Mouse (Mus musculus) limb, embryonic 14.5 days (tissue): ENCODE measurements around the gene Dcaf15. TPM values are rescaled to one million over a fixed set of nuclear protein-coding genes. Genes with fewer than 3 reads are reported as not detected.

Experiments used
- ATAC-seq: fragments of 200-750 bp; cut with Nextera tagmentation; 2 replicates; pipeline ENCODE4 v1.8.0; 2017; ENCODE audit warnings: low read depth, moderate number of reproducible peaks, moderate TSS enrichment; ENCODE audit not compliant: low FRiP score
- DNase-seq: peaks from one replicate; pipeline ENCODE4 v3.0.0-alpha.2; 2015; ENCODE audit warnings: low spot score
- H3K27ac ChIP-seq: fragments of 300-500 bp; sonication (generic); replicated peaks from 2 replicates; pipeline ENCODE4 v1.5.1; 2014; ENCODE audit warnings: low read depth, mild to moderate bottlenecking, low read length, moderate library complexity, mixed read lengths
- H3K27me3 ChIP-seq: fragments of 300-500 bp; sonication (generic); 2 replicates; pipeline ENCODE4 v1.6.1; 2014; ENCODE audit warnings: low read length, mixed read lengths; ENCODE audit not compliant: control insufficient read depth, insufficient read depth
- H3K36me3 ChIP-seq: fragments of 300-500 bp; sonication (generic); 2 replicates; pipeline ENCODE4 v1.6.1; 2014; ENCODE audit warnings: mild to moderate bottlenecking, low read length, moderate library complexity, mixed read lengths; ENCODE audit not compliant: control insufficient read depth, insufficient read depth
- H3K4me1 ChIP-seq: fragments of 300-500 bp; sonication (generic); 2 replicates; pipeline ENCODE4 v1.6.1; 2014; ENCODE audit warnings: antibody characterized with exemption, low read length, mixed read lengths; ENCODE audit not compliant: control insufficient read depth, insufficient read depth
- H3K4me2 ChIP-seq: fragments of 300-500 bp; sonication (generic); replicated peaks from 2 replicates; pipeline ENCODE4 v1.6.1; 2014; ENCODE audit warnings: low read depth, mild to moderate bottlenecking, low read length, moderate library complexity; ENCODE audit not compliant: severe bottlenecking
- H3K4me3 ChIP-seq: fragments of 300-500 bp; sonication (generic); replicated peaks from 2 replicates; pipeline ENCODE4 v1.5.1; 2014; ENCODE audit warnings: low read length
- H3K9ac ChIP-seq: fragments of 300-500 bp; sonication (generic); 2 replicates; pipeline ENCODE4 v1.6.1; 2014; ENCODE audit warnings: mild to moderate bottlenecking, low read depth, low read length, moderate library complexity; ENCODE audit not compliant: severe bottlenecking
- H3K9me3 ChIP-seq: fragments of 300-500 bp; sonication (generic); 2 replicates; pipeline ENCODE4 v1.6.1; 2016; ENCODE audit warnings: low read length; ENCODE audit not compliant: control insufficient read depth
- POLR2A ChIP-seq: fragments of 200-500 bp; IDR thresholded peaks from 2 replicates; pipeline ENCODE4 v1.8.0; 2012; ENCODE audit warnings: inconsistent platforms, mild to moderate bottlenecking, moderate library complexity, borderline replicate concordance; ENCODE audit not compliant: insufficient read depth, insufficient read length; ENCODE audit errors: extremely low read depth
- WGBS: fragments of 180-500 bp; shearing (Covaris S2); extraction: QIAGEN DNeasy Blood & Tissue Kit; methylation state at CpG from one replicate; pipeline ENCODE4 v1.1.7; 2014; 5-methylcytosine and 5-hydroxymethylcytosine counted together
- polyA plus RNA-seq, 2 experiments: library from polyadenylated mRNA; depleted of rRNA in 1 of 2; stranded (reverse) in 1 of 2; unstranded in 1 of 2; fragments of >200 nt; fragmentation: Nextera tagmentation in 1 of 2; extraction: Ambion mirVana in 1 of 2; gene quantifications; 2 replicates each; pipeline versions ENCODE4 v1.2.1 to v1.2.3; 2012 to 2014

The Dcaf15 gene
- polyA plus RNA-seq, 2 experiments, result 8.7 to 79.5 TPM

GRCm38 (mm10) chr8:84065457-84066072 lies 39.0 kb downstream of the Dcaf15 start:
- 29% methylated on average over 5 of the region's 5 CpGs for WGBS
- no peak for DNase-seq
- Histone ChIP-seq H3K9me3 (no peaks in the 10 kb centered on the region), H3K4me2 (peak overlapping the region; percentile 76), H3K4me1 (peaks cover 9% of the 10 kb centered on the region; the same call in 1 of the 2 replicates), H3K36me3 (no peaks in the 10 kb centered on the region), H3K4me3 (peak overlapping the region; percentile 99), H3K27ac (peak overlapping the region; percentile 59), H3K9ac (peak overlapping the region; percentile 61), H3K27me3 (no peaks in the 10 kb centered on the region)
- TF ChIP-seq POLR2A, result no peak
- no peak for ATAC-seq

- peaks cover 9% of the 10 kb centered on the region; the same call in 1 of the 2 replicates for H3K4me1 ChIP-seq
- H3K4me2 ChIP-seq, result peak within 1 kb of the TSS; percentile 76
- no peaks in the 10 kb centered on the region for H3K27me3 ChIP-seq
- peak within 1 kb of the TSS; percentile 59 for H3K27ac ChIP-seq
- H3K36me3 ChIP-seq, result no peaks in the 10 kb centered on the region
- H3K9me3 ChIP-seq, result no peaks in the 10 kb centered on the region
- H3K4me3 ChIP-seq, result peak within 1 kb of the TSS; percentile 99
- no peak for ATAC-seq
- peak within 1 kb of the TSS; percentile 61 for H3K9ac ChIP-seq
- 93% methylated on average over 1 of the region's 1 CpGs for WGBS
- DNase-seq, result no peak
- no peak for TF ChIP-seq POLR2A
Observed at GRCm38 (mm10) chr8:84065037-84065436, 39.5 kb downstream of the Dcaf15 start, which contains the start of gene Gm10643. TSS of gene Gm10643 (minus strand) at chr8:84065137.

DNA sequence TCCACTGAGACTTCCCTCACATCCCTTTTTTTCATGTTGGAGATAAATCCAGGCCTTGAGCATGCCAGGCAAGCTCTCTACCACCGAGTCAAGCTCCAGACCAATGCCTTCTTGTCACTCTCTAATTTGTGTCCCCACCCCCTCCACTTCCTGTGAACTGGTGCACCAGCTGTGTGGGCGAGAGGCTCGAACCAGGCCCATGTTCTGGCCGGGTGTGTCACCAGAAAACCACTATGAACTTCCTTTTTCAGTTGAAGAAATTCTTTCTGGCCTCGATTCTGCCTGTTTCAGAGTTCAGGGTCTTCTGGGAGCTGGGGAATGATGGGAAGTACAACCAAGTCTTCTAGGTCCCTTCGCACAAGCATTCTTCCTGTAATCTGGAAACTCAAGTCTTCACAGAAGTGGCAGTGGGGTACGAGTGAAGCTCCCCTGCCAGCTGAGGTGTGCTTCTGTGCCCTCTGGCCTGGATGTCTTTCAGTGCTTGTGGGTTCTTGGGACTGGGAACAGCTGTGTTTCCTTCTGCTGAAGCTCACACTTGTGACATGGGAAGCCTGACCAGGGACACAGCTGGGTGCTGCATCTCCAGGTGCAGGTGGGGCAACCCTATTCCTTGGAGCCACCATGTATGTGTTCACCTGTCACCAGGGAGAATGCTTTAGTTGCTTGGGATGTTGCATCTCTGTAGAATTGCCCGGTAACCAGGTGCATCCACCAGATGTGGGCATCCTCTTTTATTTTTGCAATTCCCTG lies 40.5 kb downstream of the Dcaf15 start:
- no peak overlapping the region for H3K4me3 ChIP-seq
- TF ChIP-seq POLR2A, result no peak
- no peak overlapping the region for H3K27ac ChIP-seq
- no peak overlapping the region for H3K9ac ChIP-seq
- H3K4me2 ChIP-seq, result no peak overlapping the region
- no peaks in the 10 kb centered on the region for H3K9me3 ChIP-seq
- no peak for DNase-seq
- no peaks in the 10 kb centered on the region for H3K36me3 ChIP-seq
- no peak for ATAC-seq
- H3K27me3 ChIP-seq, result no peaks in the 10 kb centered on the region
- H3K4me1 ChIP-seq, result peaks cover 9% of the 10 kb centered on the region; the same call in 1 of the 2 replicates
- WGBS, result 69% methylated on average over 8 of the region's 8 CpGs

DNA sequence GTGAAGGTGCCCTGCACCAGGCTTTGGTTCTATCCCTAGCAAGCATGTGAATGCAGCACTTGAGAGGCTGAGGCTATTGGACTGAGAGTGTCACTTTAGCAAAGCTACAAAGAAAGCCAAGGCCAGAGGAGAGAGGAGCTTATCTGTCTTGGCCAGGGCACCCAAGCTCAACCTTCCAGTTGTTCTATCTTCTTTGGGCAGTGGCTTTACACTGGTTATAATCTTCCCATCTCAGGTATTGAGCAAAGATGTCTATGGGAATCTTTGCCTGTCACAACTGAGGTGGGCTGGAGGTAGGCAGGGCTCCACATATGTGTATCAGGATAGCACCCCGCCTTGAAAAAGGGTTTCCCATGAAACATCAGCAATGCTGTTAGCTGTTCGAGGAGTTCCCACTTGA lies 44.3 kb downstream of the Dcaf15 start:
- no peak for DNase-seq
- no peak for TF ChIP-seq POLR2A
- H3K4me2 ChIP-seq, result no peak overlapping the region
- no peaks in the 10 kb centered on the region for H3K9me3 ChIP-seq
- H3K4me3 ChIP-seq, result no peak overlapping the region
- WGBS, result 86% methylated on average over 2 of the region's 2 CpGs
- H3K27ac ChIP-seq, result no peak overlapping the region
- no peak for ATAC-seq
- no peaks in the 10 kb centered on the region for H3K36me3 ChIP-seq
- no peaks in the 10 kb centered on the region for H3K4me1 ChIP-seq
- H3K9ac ChIP-seq, result no peak overlapping the region
- H3K27me3 ChIP-seq, result no peaks in the 10 kb centered on the region

DNA sequence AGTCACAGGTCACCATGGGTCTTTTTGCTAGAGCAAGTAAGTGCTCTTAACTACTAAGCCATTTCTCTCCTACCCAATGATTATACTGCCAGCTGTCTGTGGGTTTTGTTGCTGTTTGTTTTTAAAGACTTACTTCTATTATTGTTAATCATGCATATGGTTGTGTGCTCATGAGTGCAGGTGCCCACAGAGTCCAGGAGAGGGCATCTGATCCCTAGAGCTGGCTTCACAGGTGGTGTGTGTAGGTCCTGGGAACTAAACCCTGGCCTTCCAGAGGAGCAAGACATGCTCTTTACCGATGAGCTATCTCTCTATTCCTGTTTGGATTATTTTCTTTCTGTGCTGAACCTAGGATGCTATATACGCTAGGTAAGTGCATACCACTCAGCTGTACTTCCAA lies 45.3 kb downstream of the Dcaf15 start:
- H3K36me3 ChIP-seq, result no peaks in the 10 kb centered on the region
- H3K4me1 ChIP-seq, result no peaks in the 10 kb centered on the region
- no peak for TF ChIP-seq POLR2A
- no peak overlapping the region for H3K4me2 ChIP-seq
- H3K27me3 ChIP-seq, result no peaks in the 10 kb centered on the region
- no peak overlapping the region for H3K27ac ChIP-seq
- DNase-seq (no peak), ATAC-seq (no peak)
- WGBS, result 94% methylated on average over 2 of the region's 2 CpGs
- H3K9ac ChIP-seq, result no peak overlapping the region
- no peaks in the 10 kb centered on the region for H3K9me3 ChIP-seq
- no peak overlapping the region for H3K4me3 ChIP-seq
